Mouse (Mus musculus): ENCODE measurements around the gene Arl4a. TPM values are rescaled to one million over a fixed set of nuclear protein-coding genes. Genes with fewer than 3 reads are reported as not detected.
A peak's percentile ranks its signal among the peaks of the same experiment; 100 is the strongest.

Arl4a gene
- polyA plus RNA-seq, 1 experiment from 2014 or later = 55.8 TPM

DNA sequence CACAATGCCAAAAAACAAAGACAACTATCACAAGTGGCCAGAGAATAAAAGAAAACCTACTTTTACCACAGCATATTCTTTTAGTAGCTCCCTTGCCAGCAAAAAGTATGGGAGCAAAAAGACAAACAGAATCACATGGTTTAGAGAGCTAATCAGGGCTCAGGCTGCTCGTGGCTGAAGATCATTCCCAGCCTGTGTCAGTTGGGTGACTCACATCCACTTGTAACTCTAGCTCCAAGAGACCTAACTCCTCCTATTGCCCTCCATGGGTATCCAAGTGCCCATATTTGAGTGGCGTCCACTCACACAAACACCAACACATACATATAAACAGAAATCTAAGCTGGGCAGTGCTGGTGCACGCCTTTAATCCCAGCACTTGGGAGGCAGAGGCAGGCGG lies 8.6 kb downstream of the Arl4a start:
- no peaks in the 10 kb centered on the region for H3K9me3 ChIP-seq
- WGBS = 75% methylated on average over 4 of the region's 4 CpGs
- no peaks in the 10 kb centered on the region for H3K36me3 ChIP-seq
- H3K4me1 ChIP-seq = no peaks in the 10 kb centered on the region
- no peaks in the 10 kb centered on the region for H3K27me3 ChIP-seq
- no peak overlapping the region for H3K27ac ChIP-seq
- H3K9ac ChIP-seq = no peak overlapping the region
- ATAC-seq (ENCODE audit: low FRiP score, low read depth) = no peak
- H3K4me2 ChIP-seq (replicated peaks) = no peak overlapping the region
- H3K4me3 ChIP-seq = no peak overlapping the region

DNA sequence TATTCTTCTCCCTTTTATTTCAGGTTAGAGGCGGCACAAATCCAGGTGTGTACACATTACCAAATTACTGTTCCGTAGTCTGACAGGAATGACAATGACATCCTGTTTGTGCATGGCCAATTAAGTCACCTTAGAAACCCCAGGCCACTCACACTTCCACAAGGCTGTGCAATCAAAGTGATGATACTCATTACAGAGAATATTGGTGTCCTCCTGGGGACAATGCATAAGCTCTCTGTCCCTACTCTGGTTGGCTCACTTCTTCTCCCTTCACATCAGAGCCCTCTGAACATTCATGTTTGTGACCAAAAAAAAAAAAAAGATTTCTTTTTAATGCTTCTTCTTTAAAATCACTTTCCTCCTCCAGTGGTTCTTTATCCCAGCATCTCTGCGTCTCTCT lies 10.0 kb downstream of the Arl4a start:
- no peak for ATAC-seq (ENCODE audit: low FRiP score, low read depth)
- Histone ChIP-seq H3K4me3 (no peak overlapping the region), H3K4me2 (replicated peaks) (no peak overlapping the region), H3K27ac (no peak overlapping the region), H3K9ac (no peak overlapping the region), H3K4me1 (no peaks in the 10 kb centered on the region), H3K36me3 (no peaks in the 10 kb centered on the region), H3K27me3 (no peaks in the 10 kb centered on the region), H3K9me3 (no peaks in the 10 kb centered on the region)
- 86% methylated on average over 3 of the region's 3 CpGs for WGBS

DNA sequence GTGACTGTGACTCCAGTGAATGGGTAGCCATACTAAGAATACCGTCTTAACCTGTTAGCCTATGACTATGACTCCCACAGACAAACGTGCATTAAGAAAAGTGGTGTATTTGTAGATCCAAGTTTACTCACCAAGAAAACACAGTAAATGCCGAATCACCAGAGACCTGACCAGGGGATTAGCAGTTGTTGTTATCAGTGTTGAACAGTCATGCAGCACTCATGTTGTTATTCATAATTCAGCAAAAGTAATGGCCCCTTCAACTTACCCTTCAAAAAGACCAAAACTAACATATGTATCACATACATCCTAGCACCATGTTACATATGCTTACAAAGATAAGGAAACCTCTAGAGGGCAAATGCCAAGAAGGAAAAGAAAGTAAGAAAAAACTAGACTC lies 10.4 kb downstream of the Arl4a start:
- no peak overlapping the region for H3K4me3 ChIP-seq
- H3K27ac ChIP-seq = no peak overlapping the region
- no peaks in the 10 kb centered on the region for H3K27me3 ChIP-seq
- no peaks in the 10 kb centered on the region for H3K9me3 ChIP-seq
- no peak overlapping the region for H3K9ac ChIP-seq
- WGBS = 89% methylated on average over 3 of the region's 3 CpGs
- no peak overlapping the region for H3K4me2 ChIP-seq (replicated peaks)
- no peak for ATAC-seq (ENCODE audit: low FRiP score, low read depth)
- H3K4me1 ChIP-seq = no peaks in the 10 kb centered on the region
- H3K36me3 ChIP-seq = no peaks in the 10 kb centered on the region

DNA sequence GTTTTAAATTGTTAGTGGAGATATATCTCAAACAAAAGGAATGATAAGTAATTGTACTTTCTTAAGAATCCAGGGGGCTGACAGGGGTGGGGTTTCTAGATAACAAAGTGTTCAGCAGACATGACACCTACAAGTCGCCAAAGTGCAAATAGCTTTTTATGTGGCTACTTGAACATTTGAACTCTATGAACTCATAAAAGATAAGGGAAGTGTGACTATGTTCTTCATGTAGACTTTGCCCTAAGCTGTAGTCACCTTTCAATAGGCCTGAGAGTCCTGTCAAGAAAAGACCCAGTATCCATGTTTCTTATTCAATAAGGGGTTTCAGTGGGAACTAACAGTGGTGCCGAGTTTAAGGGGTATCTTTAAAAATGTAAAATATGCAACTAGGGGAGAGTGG lies 13.9 kb downstream of the Arl4a start:
- Histone ChIP-seq H3K9me3 (no peaks in the 10 kb centered on the region), H3K27ac (no peak overlapping the region), H3K36me3 (no peaks in the 10 kb centered on the region), H3K9ac (no peak overlapping the region), H3K4me3 (no peak overlapping the region), H3K4me2 (replicated peaks) (no peak overlapping the region), H3K27me3 (no peaks in the 10 kb centered on the region), H3K4me1 (no peaks in the 10 kb centered on the region)
- WGBS = 72% methylated on average over 2 of the region's 2 CpGs
- no peak for ATAC-seq (ENCODE audit: low FRiP score, low read depth)

DNA sequence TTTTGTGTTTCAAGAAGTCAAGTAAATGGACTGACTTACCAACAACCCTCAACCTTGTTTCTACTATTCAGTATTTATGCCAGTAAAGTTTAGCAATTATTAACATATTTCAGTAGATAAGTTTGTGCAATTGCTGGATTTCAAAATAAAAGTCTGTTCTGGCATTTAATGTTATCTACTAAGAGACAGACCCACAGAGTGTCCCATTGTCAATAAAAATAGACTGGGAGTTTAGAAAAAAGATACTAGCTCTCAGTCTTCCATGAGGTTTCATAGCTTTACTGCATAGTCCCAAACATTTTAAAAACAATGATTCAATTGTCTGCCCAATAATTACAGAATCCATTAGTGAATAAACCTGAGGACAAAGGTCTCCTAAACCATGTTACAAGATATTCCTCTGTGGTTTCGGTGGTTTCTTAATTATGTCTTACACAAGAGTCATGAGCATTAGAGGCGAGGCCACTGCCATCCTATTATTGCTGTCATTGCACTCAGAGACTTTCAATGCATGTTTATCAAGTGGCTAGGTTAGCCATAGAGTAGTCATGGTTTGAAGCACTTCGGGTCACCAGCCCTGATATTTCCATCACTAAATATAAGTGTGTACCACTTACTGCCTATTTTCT lies 14.7 kb downstream of the Arl4a start:
- Histone ChIP-seq H3K9me3 (no peaks in the 10 kb centered on the region), H3K9ac (no peak overlapping the region), H3K27ac (no peak overlapping the region), H3K4me1 (no peaks in the 10 kb centered on the region), H3K4me2 (replicated peaks) (no peak overlapping the region), H3K27me3 (no peaks in the 10 kb centered on the region), H3K4me3 (no peak overlapping the region), H3K36me3 (no peaks in the 10 kb centered on the region)
- ATAC-seq (ENCODE audit: low FRiP score, low read depth) = no peak
- WGBS = 82% methylated on average over 3 of the region's 3 CpGs

DNA sequence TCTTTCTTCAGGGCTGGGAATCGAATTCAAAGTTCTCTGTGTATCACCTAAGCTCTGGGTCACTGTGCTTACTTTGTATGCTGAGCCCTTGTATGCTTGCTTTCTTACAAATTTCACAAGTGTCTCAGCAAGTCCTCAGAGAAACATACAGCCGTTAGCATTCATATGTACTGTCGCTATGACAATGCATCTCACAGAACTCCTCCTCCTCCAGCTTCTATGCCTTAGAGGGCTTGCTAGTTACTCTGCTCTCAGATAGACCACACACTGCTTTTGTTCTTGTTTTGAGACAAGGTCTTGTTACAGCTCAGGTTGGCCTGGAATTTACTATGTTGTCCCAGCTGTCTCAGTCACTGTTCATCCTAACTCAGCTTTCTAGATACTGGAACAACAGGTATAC lies 15.5 kb downstream of the Arl4a start:
- ATAC-seq (ENCODE audit: low FRiP score, low read depth) = no peak
- no peak overlapping the region for H3K27ac ChIP-seq
- WGBS = 81% methylated on average over 3 of the region's 3 CpGs
- no peaks in the 10 kb centered on the region for H3K27me3 ChIP-seq
- H3K9me3 ChIP-seq = no peaks in the 10 kb centered on the region
- H3K4me2 ChIP-seq (replicated peaks) = no peak overlapping the region
- H3K4me1 ChIP-seq = no peaks in the 10 kb centered on the region
- H3K36me3 ChIP-seq = no peaks in the 10 kb centered on the region
- no peak overlapping the region for H3K9ac ChIP-seq
- H3K4me3 ChIP-seq = no peak overlapping the region

DNA sequence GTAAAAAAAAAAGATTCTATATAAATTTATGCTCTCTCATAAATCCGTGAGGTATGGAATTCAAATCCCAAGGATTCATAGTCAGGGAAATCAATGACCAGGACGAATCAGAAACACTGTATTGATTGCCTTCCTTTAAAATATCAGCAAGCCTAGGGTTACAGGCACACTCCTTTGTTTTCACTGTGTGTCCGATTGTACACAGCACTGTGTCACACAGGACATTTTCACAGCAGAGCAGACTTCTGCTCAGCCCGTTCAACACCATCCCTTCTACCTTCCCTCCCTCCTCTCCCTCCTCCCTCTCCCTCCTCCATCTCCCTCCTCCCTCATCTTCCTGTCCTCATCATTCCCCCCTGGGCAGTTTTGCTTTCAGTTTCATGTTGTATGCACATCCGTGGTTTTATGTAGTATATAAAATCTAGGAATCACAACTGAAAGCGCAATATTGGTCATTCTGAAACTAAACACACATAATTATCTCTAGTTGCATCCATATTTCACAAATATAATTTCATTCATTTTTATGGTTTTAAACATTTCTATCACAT lies 19.8 kb downstream of the Arl4a start:
- H3K36me3 ChIP-seq = no peaks in the 10 kb centered on the region
- 60% methylated on average over 6 of the region's 6 CpGs for WGBS
- no peak for ATAC-seq (ENCODE audit: low FRiP score, low read depth)

DNA sequence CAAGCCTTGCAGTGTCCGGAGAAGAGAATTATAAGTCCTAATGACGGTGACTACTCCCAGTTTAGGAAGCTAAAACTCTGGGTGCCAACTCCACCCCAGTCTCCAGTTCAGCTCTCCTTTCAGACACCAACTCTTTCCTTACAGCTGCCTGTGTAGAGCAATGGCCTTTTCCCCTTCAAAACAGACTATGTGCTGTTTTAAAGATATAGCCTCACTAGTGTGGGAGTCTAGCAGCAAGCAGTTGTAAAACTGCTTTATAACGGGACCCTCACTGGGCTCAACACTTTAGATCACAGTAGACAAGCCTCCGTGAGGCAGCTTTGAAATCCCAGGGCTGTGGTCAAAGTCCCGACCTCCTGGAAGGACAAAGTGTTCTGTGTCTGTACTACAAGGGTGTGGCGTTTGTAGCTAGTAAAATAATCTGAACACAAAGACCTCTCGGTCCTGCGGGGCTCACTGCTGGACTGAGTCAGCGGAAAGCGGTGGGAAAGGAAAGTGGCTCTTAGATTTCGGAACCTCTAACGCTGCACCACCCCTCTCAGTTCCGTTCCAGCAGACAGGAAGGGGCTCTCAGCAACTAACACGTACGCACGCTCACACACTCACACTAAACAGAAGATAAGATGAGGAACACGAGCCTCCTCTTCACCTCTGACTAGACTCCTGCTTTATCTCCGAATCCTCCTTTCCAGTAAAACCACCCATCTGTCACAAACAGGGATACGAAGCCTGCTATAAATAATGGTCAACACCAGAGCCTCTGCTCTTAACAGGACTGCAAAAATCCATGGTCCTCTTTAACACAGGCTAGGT lies 21.0 kb downstream of the Arl4a start:
- peak; percentile 84; the same call in 1 of the 2 replicates for ATAC-seq (ENCODE audit: low FRiP score, low read depth)
- Histone ChIP-seq H3K27me3 (no peaks in the 10 kb centered on the region), H3K27ac (peak overlapping the region; percentile 73), H3K4me1 (peaks cover 14% of the 10 kb centered on the region), H3K4me2 (replicated peaks) (peak overlapping the region; percentile 65), H3K36me3 (no peaks in the 10 kb centered on the region), H3K4me3 (peak overlapping the region; percentile 43), H3K9ac (peak overlapping the region; percentile 51), H3K9me3 (no peaks in the 10 kb centered on the region)
- 14% methylated on average over 19 of the region's 19 CpGs for WGBS

More for the DNA sequence above, 19.8 kb downstream of the Arl4a start:
- Histone ChIP-seq H3K4me3 (no peak overlapping the region), H3K4me1 (peaks cover 14% of the 10 kb centered on the region), H3K9ac (no peak overlapping the region), H3K9me3 (no peaks in the 10 kb centered on the region), H3K27me3 (no peaks in the 10 kb centered on the region), H3K27ac (no peak overlapping the region), H3K4me2 (replicated peaks) (no peak overlapping the region)

DNA sequence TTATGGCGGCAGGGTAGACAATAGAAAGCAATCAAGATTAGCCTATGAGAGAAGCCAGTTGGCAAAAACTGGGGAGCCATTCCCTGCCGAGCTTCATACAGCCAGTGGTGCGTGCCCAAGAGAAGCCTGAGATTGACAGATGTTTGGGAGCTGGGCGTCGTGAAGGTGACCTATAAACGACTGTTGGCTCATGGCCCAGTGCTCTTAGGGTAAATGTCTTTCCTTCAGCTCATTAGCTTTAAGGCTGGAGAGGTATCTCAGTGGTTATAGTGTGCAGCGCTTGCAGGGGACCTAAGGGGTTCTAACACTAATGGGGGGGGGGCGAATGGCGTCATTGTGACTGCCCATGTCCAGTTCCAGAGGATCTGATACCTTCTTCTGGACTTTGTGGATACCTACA lies 21.8 kb downstream of the Arl4a start:
- H3K4me1 ChIP-seq = peaks cover 14% of the 10 kb centered on the region
- no peaks in the 10 kb centered on the region for H3K9me3 ChIP-seq
- H3K4me3 ChIP-seq = no peak overlapping the region
- H3K27me3 ChIP-seq = no peaks in the 10 kb centered on the region
- WGBS = 47% methylated on average over 9 of the region's 9 CpGs
- 0 out of 2 replicates have a peak overlapping the region, but pooled peaks have one; percentile 73 for H3K27ac ChIP-seq
- no peaks in the 10 kb centered on the region for H3K36me3 ChIP-seq
- H3K9ac ChIP-seq = no peak overlapping the region
- peak overlapping the region; percentile 65 for H3K4me2 ChIP-seq (replicated peaks)
- ATAC-seq (ENCODE audit: low FRiP score, low read depth) = peak; percentile 34; the same call in 1 of the 2 replicates

DNA sequence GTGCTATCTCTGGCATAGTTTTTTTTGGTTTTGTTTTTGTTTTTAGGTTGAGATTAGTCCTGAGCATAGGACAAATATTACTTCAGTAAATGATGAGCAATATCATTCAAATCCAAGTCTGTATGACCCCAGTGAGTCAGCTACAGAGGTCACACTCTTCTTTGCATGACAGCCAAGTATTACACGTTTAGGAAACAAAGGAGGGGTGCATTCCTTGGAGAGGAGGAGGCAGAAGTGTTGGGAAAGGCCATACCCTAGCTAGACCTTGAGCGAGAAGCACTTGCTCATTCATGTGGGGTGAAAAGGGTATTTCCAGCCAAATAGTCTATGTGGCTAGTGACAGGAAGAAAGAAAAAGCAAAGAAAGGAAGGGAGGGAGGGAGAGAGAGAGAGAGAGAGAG lies 28.0 kb downstream of the Arl4a start:
- Histone ChIP-seq H3K9ac (no peak overlapping the region), H3K4me1 (no peaks in the 10 kb centered on the region), H3K9me3 (no peaks in the 10 kb centered on the region), H3K27ac (no peak overlapping the region), H3K27me3 (no peaks in the 10 kb centered on the region), H3K36me3 (no peaks in the 10 kb centered on the region), H3K4me3 (no peak overlapping the region), H3K4me2 (replicated peaks) (no peak overlapping the region)
- WGBS = 73% methylated on average over 2 of the region's 2 CpGs
- no peak for ATAC-seq (ENCODE audit: low FRiP score, low read depth)

DNA sequence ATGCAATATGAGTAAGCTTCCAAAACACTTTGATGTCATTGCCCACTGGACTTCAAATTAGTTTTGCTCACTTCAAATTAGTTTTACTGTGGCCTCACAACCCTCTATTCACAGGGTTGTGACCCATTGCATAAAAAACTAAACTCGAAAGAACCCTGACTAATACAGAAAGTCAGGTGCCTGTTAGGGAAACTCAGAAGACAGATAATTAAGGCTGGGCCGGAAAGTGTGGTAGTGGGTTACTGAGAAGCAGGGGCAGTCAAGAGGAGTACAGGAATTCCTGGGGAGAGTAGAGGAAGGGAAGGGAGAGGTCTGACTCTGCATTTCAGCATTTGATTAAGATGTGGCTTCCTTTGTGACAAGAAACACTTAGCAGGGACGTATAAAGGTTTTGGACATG lies 29.4 kb downstream of the Arl4a start:
- Histone ChIP-seq H3K9ac (no peak overlapping the region), H3K27ac (no peak overlapping the region), H3K9me3 (no peaks in the 10 kb centered on the region), H3K4me1 (no peaks in the 10 kb centered on the region), H3K4me2 (replicated peaks) (no peak overlapping the region), H3K4me3 (no peak overlapping the region), H3K27me3 (no peaks in the 10 kb centered on the region), H3K36me3 (no peaks in the 10 kb centered on the region)
- no peak for ATAC-seq (ENCODE audit: low FRiP score, low read depth)
- 44% methylated on average over 3 of the region's 3 CpGs for WGBS

DNA sequence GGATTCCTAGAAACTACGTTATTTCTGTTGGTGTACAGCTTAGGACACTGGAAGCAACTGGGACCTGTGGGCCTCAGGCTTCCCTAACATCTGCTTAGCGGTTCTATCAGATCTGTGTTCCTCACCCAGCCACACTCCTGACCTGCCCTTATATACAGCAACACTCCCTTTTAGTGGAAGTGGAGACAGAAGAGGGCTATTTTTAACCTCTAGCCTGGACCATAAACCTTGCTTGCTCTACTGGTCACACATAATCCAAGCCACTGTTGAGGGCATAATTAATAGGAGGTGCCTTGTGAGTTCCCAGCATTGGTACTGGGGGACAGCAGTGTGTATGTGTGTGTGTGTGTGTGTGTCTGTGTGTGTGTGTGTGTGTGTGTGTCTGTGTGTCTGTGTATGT lies 33.1 kb downstream of the Arl4a start:
- 61% methylated on average over 2 of the region's 2 CpGs for WGBS

More for the DNA sequence above, 33.1 kb downstream of the Arl4a start:
- H3K4me1 ChIP-seq = no peaks in the 10 kb centered on the region
- H3K27me3 ChIP-seq = no peaks in the 10 kb centered on the region
- no peak overlapping the region for H3K9ac ChIP-seq
- H3K36me3 ChIP-seq = no peaks in the 10 kb centered on the region
- H3K4me2 ChIP-seq (replicated peaks) = no peak overlapping the region
- ATAC-seq (ENCODE audit: low FRiP score, low read depth) = no peak
- no peaks in the 10 kb centered on the region for H3K9me3 ChIP-seq
- H3K27ac ChIP-seq = no peak overlapping the region
- H3K4me3 ChIP-seq = no peak overlapping the region

All from limb, embryonic 13.5 days (tissue).